Mouse (Mus musculus): ENCODE measurements at regions not wholly inside any gene's neighbourhood (a gene's known extent, or its start where the extent isn't known, plus 50 kb on each side); places are given as distances from the start of the nearest gene placed in this dataset.

DNA sequence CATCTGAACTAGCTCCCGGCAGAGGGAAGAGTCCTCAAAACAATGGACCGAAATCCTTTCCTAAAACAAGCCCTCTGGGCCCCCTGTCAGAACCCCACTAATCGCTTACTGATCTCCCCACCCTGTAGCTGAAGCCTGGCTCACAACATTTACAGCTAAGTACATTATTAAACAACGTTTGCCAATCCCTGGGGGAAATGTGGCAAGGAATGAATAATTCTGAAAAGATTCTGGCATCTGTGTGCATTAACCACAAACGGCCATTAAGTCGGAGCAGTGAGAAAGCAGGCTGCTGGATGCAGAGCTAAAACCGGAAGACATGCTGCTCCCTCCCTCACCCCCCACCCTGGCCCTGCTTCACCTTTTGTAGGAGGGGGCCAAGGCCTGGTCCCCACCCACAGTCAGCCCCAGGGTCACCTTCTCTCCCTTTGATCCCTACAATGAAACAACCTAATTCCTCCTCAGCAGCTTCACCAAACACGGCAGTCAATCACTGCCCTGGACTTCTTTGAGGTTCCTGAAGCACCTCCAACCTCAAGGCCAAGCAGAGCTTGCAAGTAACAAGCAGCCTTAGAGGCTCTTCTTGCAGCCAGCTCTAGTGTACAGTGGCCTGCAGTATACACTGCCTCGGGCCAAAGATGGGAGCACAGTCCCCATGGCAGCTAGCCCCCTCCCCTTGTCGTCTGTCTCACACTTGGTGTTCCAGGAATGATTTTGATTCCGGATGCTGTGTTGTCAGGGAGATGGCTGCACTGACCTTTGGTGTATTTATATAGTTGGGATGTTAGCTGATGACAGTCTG is 175.2 kb downstream of the Sh3bp4 start:
- TF ChIP-seq CTCF (IDR thresholded peaks at IDR 0.05) (no peak), EP300 (IDR thresholded peaks at IDR 0.05; ENCODE audit: insufficient read depth, low read depth, low read length) (no peak)

Measured in heart, adult 2 months (tissue).